Mouse (Mus musculus) T-cell, adult 2 months (primary cell): ENCODE data around the gene Cbll1.
"Not testable (repeated sequence)": the region's sequence is repeated elsewhere in the genome, so short reads cannot be mapped to it uniquely, and the experiment has no call there.

ENCODE experiments used
- DNase-seq: peaks from one replicate; pipeline ENCODE4 v3.0.0; 2022; ENCODE audit warnings: low spot score

Gene Cbll1

GRCm38 (mm10) chr12:31498936-31499313, 491 bp downstream of the Cbll1 start:
- no peak for DNase-seq

GRCm38 (mm10) chr12:31486431-31486830, 13.0 kb downstream of the Cbll1 start:
- DNase-seq = no peak

- not testable (repeated sequence) for DNase-seq
These were observed 21.2 kb downstream of the Cbll1 start for GRCm38 (mm10) chr12:31478182-31478581.

DNA sequence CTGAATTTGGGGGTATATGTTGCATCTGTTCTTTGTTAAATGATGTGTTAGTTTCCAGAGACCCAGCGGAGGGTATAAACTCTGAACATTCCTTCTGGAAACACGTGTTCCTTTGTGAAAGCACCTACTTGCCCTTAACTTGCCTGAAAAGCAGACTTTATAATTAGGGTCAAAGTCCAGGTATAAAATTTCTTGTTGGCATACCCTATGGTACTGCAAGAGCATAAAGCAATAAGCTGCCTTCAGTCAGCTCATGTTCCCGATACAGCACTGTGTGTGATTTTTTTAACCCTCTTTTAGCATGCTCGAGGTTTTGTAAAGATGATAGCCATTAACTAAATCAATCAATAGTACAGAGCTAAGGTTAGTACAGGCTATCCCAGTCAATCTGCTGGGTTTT, 36.8 kb downstream of the Cbll1 start:
- no peak for DNase-seq

- no peak for DNase-seq
These were observed 38.0 kb downstream of the Cbll1 start for GRCm38 (mm10) chr12:31461371-31461770.

DNA sequence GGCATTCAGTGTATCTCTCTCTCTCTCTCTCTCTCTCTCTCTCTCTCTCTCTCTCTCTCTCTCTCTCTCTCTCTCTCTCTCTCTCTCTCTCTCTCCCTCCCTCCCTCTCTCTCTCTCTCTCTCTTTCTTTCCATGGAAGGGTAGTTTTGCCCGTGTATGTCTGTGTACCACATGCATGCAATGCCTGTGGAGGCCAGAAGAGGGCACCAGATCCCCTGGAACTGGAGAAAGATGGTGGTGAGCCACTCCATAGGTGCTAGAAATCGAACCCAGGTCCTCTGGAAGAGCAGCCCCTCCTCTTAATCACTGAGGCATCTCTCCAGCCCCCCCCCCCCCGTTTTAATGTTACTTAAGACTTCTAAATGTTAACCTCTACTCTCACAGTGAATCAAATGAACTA, 39.1 kb downstream of the Cbll1 start:
- not testable (repeated sequence) for DNase-seq

- no peak for DNase-seq
These were observed 40.9 kb downstream of the Cbll1 start for GRCm38 (mm10) chr12:31458474-31458873.

- DNase-seq = no peak
These were observed 43.1 kb downstream of the Cbll1 start for GRCm38 (mm10) chr12:31456271-31456670.

GRCm38 (mm10) chr12:31449341-31449740, 50.1 kb downstream of the Cbll1 start:
- no peak for DNase-seq

- DNase-seq = no peak
These were observed 54.6 kb downstream of the Cbll1 start for GRCm38 (mm10) chr12:31444827-31445226.

DNA sequence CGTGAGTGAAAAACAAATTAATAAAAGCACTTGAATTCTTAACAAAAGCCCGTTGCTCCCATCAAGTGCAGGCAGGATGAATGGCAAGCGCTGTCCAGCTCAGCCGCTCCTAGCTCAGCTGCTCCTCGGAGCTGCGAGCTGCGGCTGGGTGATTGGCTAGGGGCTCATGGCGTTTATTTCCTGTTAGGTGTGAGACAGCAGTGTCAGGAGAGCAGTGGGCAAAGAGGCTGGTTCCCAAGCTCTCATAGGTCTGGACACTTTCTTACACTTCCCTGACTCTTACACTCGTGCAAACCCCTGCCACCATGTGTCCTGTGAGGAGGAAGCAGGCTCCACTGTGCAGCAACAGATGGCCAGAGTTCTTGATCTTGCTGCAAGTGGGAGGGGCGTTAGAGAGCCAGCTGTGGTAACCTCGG, 55.3 kb downstream of the Cbll1 start:
- no peak for DNase-seq

GRCm38 (mm10) chr12:31439612-31440011, 59.8 kb downstream of the Cbll1 start:
- DNase-seq = no peak

GRCm38 (mm10) chr12:31437791-31438190, 61.6 kb downstream of the Cbll1 start:
- DNase-seq = no peak
